Mouse (Mus musculus) G1E (cell line): Measurements from ENCODE around the gene 1700030J22Rik.

Experiments
- CTCF ChIP-seq: IDR thresholded peaks from 2 replicates; pipeline ENCODE4 v1.5.1; 2012; ENCODE audit warnings: low read depth, low read length, inconsistent platforms, mixed read lengths
- GATA1 ChIP-seq: IDR thresholded peaks from 2 replicates; pipeline ENCODE4 v1.6.1; 2012; ENCODE audit warnings: borderline replicate concordance, low read length, inconsistent platforms, mixed read lengths
- POLR2AphosphoS5 ChIP-seq: IDR thresholded peaks from 2 replicates; pipeline ENCODE4 v1.6.1; 2012; ENCODE audit warnings: low read depth, low read length, inconsistent platforms; ENCODE audit not compliant: insufficient replicate concordance
- TAL1 ChIP-seq: conservative IDR thresholded peaks from 2 replicates; pipeline ENCODE4 v1.6.1; 2012; ENCODE audit warnings: low read depth, low read length, inconsistent platforms, mixed read lengths

DNA sequence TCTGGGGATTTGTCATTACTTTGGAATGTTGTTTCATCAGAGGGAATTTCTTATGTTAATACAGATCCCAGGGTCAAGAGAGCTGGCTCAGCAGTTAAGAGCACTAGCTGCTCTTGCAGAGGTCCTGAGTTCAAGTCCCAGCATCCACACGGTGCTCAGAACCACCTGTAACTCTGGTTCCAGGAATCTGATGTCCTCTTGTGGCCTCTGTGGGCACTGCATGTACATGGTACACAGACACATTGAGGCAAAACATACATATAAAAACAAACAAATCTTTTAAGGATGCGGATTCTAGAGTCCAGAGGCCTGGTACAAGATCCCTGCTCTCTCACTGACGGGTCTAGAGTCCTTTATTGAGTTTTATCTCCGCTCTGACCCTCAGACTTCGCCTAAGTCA, 50.2 kb downstream of the 1700030J22Rik start:
- TF ChIP-seq CTCF (no peak), GATA1 (no peak), TAL1 (no peak), POLR2AphosphoS5 (no peak)
